Mouse (Mus musculus): ENCODE data around the gene Eipr1.

DNA sequence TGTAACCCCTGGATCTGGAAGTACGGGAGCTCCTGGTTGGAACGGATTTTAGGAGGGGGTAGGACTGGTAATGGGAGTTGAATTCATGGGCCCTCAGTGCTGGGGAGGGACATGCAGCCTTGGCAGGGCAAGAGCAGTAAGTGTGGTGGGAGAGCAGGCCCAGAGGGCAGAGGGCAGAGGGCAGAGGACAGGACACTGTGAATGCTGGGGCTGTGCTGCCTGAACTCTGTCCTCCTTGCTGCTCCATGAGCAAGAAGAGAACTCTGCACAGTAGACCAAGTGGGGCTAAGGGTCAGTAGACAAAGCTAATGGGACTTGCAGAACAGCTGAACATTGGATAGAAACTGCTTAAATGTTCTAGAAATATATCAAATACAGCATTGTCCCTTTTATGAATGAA, 33.5 kb upstream of the Eipr1 start:
- TF ChIP-seq CTCF (IDR thresholded peaks at IDR 0.05; ENCODE audit: low read depth) (no peak), EP300 (optimal IDR thresholded peaks at IDR 0.05) (no peak)
